Mouse (Mus musculus): ENCODE data around the gene Myo1e. TPM values are rescaled to one million over a fixed set of nuclear protein-coding genes. Genes with fewer than 3 reads are reported as not detected.
A peak's percentile ranks its signal among the peaks of the same experiment; 100 is the strongest.

The Myo1e gene
- polyA plus RNA-seq, 1 experiment from 2014 or later, result 18.2 TPM

DNA sequence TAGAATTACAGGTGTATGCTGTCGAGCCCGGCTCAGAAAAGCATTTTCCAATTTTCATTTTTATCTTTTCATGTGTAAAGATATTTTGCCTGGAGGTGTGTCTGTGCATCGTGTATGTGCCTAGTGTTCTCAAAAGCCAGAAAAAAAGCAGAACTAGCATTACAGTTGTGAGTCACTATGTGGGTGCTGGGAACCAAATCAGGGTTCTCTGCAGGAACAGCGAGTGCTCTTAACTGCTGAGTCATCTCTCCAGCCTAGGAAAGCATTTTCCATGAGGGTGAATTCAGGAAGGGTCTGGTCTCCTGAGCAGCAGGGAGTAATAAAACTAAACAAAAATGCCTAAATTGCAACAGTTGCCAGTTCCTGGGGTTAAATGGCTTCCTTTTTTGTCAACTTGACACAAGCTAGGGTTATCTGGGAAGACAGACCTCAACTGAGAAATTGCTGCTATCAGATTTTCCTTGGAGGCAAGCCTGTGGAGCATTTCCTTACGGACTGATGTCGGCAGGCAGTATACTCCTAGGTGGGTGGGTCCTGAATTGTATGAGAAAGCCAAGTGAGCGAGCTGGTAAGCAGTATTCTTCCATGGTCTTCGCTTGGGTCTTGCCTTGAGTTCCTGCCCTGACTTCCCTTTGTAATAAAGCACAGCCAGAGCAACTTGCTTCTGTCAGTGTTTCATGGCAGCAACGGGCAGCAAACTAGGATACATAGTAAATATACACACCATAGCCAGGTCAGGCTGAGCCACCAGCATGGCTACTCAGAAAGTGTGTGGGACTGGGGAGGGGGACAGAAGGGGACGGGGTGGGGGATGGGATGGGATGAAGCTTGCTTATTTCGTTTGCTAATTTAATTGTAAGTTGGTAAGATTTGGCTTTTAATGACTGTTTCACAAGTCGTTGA is 184.8 kb downstream of the Myo1e start:
- Histone ChIP-seq H3K9ac (ENCODE audit: low read depth, low read length) (no peak overlapping the region), H3K27ac (ENCODE audit: low read length) (no peak overlapping the region), H3K9me3 (ENCODE audit: control insufficient read depth, low read length) (no peaks in the 10 kb centered on the region), H3K4me1 (ENCODE audit: control insufficient read depth, insufficient read depth, low read length) (no peaks in the 10 kb centered on the region), H3K4me3 (ENCODE audit: low read length) (no peak overlapping the region), H3K27me3 (replicated peaks; ENCODE audit: control insufficient read depth, insufficient read depth, low read length) (no peaks in the 10 kb centered on the region), H3K4me2 (ENCODE audit: low read depth, low read length) (no peak overlapping the region), H3K36me3 (ENCODE audit: control insufficient read depth, insufficient read depth, low read length) (no peaks in the 10 kb centered on the region)
- no peak for ATAC-seq
- WGBS, result 72% methylated on average over 12 of the region's 12 CpGs

DNA sequence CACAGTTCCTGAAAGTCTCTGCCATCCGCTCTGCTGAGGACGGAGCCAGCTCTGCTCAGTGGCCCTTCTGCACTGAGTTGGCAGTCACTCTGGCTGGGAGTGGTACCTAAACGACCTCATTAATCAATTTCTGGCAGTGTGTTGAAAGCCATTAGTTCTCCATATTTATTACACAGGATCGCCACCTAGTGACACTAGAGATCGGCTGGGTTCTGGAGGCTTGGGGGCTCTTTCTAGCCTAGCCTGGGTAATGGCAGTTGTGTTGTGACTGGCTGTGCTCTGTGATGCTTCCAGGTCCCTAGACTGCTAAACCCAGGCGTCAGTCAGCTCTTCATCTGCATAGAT is 185.4 kb downstream of the Myo1e start:
- no peak overlapping the region for H3K9ac ChIP-seq (ENCODE audit: low read depth, low read length)
- WGBS, result 17% methylated on average over 6 of the region's 6 CpGs
- H3K27me3 ChIP-seq (replicated peaks; ENCODE audit: control insufficient read depth, insufficient read depth, low read length), result no peaks in the 10 kb centered on the region
- H3K9me3 ChIP-seq (ENCODE audit: control insufficient read depth, low read length), result no peaks in the 10 kb centered on the region
- no peak overlapping the region for H3K4me2 ChIP-seq (ENCODE audit: low read depth, low read length)
- no peaks in the 10 kb centered on the region for H3K4me1 ChIP-seq (ENCODE audit: control insufficient read depth, insufficient read depth, low read length)
- H3K36me3 ChIP-seq (ENCODE audit: control insufficient read depth, insufficient read depth, low read length), result no peaks in the 10 kb centered on the region
- H3K4me3 ChIP-seq (ENCODE audit: low read length), result no peak overlapping the region
- 0 out of 2 replicates have a peak, but pooled peaks have one; percentile 42 for ATAC-seq
- no peak overlapping the region for H3K27ac ChIP-seq (ENCODE audit: low read length)

DNA sequence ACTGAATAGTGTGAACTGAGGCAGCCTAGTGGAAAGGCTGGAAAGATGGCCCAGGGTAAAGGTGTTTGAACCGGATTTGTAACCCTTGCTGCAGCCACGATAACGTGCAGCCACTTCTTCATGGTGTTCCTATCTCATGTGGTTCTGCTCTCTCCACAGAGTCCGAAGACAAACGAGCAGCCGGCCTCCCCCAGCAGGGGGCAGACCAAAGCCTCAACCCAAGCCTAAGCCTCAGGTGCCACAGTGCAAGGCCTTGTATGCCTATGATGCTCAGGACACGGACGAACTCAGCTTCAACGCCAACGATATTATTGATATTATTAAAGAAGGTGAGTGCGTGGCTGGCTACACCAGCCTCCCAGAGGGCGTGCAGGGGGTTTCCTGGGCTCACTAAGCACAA is 188.5 kb downstream of the Myo1e start:
- Histone ChIP-seq H3K4me1 (ENCODE audit: control insufficient read depth, insufficient read depth, low read length) (no peaks in the 10 kb centered on the region), H3K27ac (ENCODE audit: low read length) (no peak overlapping the region), H3K36me3 (ENCODE audit: control insufficient read depth, insufficient read depth, low read length) (0 out of 2 replicates have a peak, but pooled peaks cover 3% of the 10 kb centered on the region), H3K9me3 (ENCODE audit: control insufficient read depth, low read length) (no peaks in the 10 kb centered on the region), H3K27me3 (replicated peaks; ENCODE audit: control insufficient read depth, insufficient read depth, low read length) (no peaks in the 10 kb centered on the region), H3K4me3 (ENCODE audit: low read length) (no peak overlapping the region), H3K4me2 (ENCODE audit: low read depth, low read length) (no peak overlapping the region), H3K9ac (ENCODE audit: low read depth, low read length) (no peak overlapping the region)
- no peak for ATAC-seq
- WGBS, result 87% methylated on average over 12 of the region's 12 CpGs

DNA sequence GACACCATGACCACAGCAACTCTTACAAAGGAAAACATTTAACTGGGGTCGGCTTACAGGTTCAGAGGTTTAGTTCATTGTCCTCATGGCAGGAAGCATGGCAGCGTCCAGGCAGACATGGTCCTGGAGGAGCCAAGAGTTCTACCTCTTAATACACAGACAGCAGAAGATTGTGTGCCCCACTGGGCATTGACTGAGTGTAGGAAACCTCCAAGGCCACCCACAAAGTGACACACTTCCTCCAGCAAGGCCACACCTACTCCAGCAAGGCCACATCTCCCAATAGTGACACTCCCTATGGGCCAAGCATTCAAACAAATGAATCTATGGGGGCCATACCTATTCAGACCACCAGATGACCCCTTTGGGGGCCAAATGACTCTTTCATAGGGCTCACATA is 188.9 kb downstream of the Myo1e start:
- H3K4me1 ChIP-seq (ENCODE audit: control insufficient read depth, insufficient read depth, low read length), result no peaks in the 10 kb centered on the region
- ATAC-seq, result no peak
- WGBS, result 84% methylated on average over 2 of the region's 2 CpGs
- H3K27ac ChIP-seq (ENCODE audit: low read length), result no peak overlapping the region
- H3K27me3 ChIP-seq (replicated peaks; ENCODE audit: control insufficient read depth, insufficient read depth, low read length), result no peaks in the 10 kb centered on the region
- no peak overlapping the region for H3K4me3 ChIP-seq (ENCODE audit: low read length)
- H3K9me3 ChIP-seq (ENCODE audit: control insufficient read depth, low read length), result no peaks in the 10 kb centered on the region
- 0 out of 2 replicates have a peak, but pooled peaks cover 3% of the 10 kb centered on the region for H3K36me3 ChIP-seq (ENCODE audit: control insufficient read depth, insufficient read depth, low read length)
- no peak overlapping the region for H3K4me2 ChIP-seq (ENCODE audit: low read depth, low read length)
- H3K9ac ChIP-seq (ENCODE audit: low read depth, low read length), result no peak overlapping the region

DNA sequence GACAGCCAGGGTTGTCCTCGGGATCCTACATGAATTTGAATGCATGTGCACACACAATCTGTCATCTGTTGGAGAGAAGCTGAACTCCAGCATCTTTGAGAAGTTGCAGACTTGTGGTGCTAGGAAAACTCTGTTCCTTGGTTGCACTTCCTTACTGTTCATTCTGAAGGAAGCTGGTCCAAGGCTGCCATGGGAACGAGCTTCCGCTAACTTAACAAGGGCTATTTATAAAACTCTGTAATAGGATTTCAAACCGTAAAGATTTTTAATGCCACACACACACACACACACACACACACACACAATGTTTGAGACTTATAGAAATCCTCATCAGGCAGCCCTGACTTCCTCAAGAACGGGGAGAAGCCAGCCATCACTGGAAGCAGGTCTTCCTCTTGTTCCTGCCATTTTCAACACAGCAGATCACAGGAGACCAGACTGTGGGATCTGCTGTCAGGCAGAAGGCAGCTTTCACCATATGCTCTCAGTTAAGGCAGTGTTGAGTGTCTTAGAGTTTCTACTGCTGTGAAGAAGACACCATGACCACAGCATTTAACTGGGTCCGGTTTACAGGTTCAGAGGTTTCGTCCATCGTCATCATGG is 194.9 kb downstream of the Myo1e start:
- Histone ChIP-seq H3K9ac (ENCODE audit: low read depth, low read length) (no peak overlapping the region), H3K4me2 (ENCODE audit: low read depth, low read length) (no peak overlapping the region), H3K27me3 (replicated peaks; ENCODE audit: control insufficient read depth, insufficient read depth, low read length) (no peaks in the 10 kb centered on the region), H3K4me3 (ENCODE audit: low read length) (no peak overlapping the region), H3K27ac (ENCODE audit: low read length) (no peak overlapping the region), H3K36me3 (ENCODE audit: control insufficient read depth, insufficient read depth, low read length) (0 out of 2 replicates have a peak, but pooled peaks cover 3% of the 10 kb centered on the region), H3K9me3 (ENCODE audit: control insufficient read depth, low read length) (no peaks in the 10 kb centered on the region), H3K4me1 (ENCODE audit: control insufficient read depth, insufficient read depth, low read length) (no peaks in the 10 kb centered on the region)
- WGBS, result 88% methylated on average over 8 of the region's 8 CpGs
- no peak for ATAC-seq

DNA sequence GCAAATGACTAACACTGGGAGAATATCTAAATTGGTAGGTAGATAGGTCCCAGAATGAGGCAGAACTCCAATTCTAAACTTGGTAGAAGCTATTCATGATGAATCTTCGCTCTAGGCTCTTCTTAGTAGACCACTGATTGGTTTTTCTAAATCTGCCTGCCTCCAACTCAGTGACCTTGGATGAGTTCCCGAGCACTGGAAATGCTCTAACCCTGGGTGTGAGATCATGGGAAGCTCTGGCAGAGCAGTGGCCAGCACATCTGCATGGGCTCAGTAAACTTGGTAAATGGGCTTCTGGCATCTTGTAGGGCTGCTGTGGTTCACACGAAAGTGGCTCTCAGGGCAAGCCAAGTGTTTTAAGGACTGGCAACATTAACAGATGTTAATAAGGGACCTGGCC is 199.4 kb downstream of the Myo1e start:
- ATAC-seq, result no peak
- H3K9me3 ChIP-seq (ENCODE audit: control insufficient read depth, low read length), result no peaks in the 10 kb centered on the region
- H3K36me3 ChIP-seq (ENCODE audit: control insufficient read depth, insufficient read depth, low read length), result peaks cover 24% of the 10 kb centered on the region
- no peak overlapping the region for H3K9ac ChIP-seq (ENCODE audit: low read depth, low read length)
- H3K27ac ChIP-seq (ENCODE audit: low read length), result no peak overlapping the region
- WGBS, result 83% methylated on average over 3 of the region's 3 CpGs
- H3K27me3 ChIP-seq (replicated peaks; ENCODE audit: control insufficient read depth, insufficient read depth, low read length), result no peaks in the 10 kb centered on the region
- no peak overlapping the region for H3K4me3 ChIP-seq (ENCODE audit: low read length)
- H3K4me1 ChIP-seq (ENCODE audit: control insufficient read depth, insufficient read depth, low read length), result no peaks in the 10 kb centered on the region
- no peak overlapping the region for H3K4me2 ChIP-seq (ENCODE audit: low read depth, low read length)

DNA sequence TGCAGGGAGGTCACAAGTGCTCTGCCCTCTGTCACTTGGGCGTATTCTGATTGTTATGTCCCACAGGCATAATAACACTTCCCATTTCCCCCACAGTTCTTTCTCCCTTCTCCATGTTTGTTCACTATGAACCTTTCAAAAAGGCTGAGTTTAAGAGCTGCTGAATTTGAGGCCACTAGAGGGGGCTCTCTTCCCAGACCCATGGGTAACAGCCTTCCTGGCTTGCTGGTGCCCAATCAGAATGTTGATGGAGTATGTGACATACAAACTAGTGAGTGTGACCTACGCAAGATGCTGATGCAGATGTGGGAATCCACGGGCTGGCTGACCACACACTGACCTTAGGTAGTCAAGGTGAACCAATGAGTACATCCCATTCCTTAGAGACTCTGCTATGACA is 201.6 kb downstream of the Myo1e start:
- Histone ChIP-seq H3K4me1 (ENCODE audit: control insufficient read depth, insufficient read depth, low read length) (no peaks in the 10 kb centered on the region), H3K9me3 (ENCODE audit: control insufficient read depth, low read length) (no peaks in the 10 kb centered on the region), H3K4me2 (ENCODE audit: low read depth, low read length) (no peak overlapping the region), H3K4me3 (ENCODE audit: low read length) (no peak overlapping the region), H3K36me3 (ENCODE audit: control insufficient read depth, insufficient read depth, low read length) (peaks cover 33% of the 10 kb centered on the region), H3K27ac (ENCODE audit: low read length) (no peak overlapping the region), H3K9ac (ENCODE audit: low read depth, low read length) (no peak overlapping the region), H3K27me3 (replicated peaks; ENCODE audit: control insufficient read depth, insufficient read depth, low read length) (no peaks in the 10 kb centered on the region)
- no peak for ATAC-seq
- WGBS, result 87% methylated on average over 3 of the region's 3 CpGs

DNA sequence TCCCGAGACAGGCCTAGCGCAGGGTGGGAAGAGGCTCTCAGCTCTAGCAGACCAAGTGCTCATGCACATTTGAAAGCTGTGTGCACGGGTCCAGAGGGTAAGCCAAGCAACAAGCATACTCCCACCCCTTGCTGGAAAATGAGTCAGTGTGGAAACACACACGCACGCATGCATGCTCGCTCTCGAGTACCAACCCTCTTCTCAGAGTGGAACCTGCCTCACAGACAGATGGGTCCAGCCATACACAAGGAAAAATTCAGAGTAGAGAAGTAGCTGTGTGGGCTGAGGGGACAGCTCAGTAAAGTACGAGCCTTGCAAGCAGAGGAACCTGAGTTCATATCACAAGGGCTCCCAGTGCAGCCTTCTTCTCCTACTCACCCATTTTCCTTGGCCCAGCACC is 202.6 kb downstream of the Myo1e start:
- Histone ChIP-seq H3K4me1 (ENCODE audit: control insufficient read depth, insufficient read depth, low read length) (no peaks in the 10 kb centered on the region), H3K9ac (ENCODE audit: low read depth, low read length) (no peak overlapping the region), H3K4me2 (ENCODE audit: low read depth, low read length) (no peak overlapping the region), H3K36me3 (ENCODE audit: control insufficient read depth, insufficient read depth, low read length) (peaks cover 37% of the 10 kb centered on the region), H3K9me3 (ENCODE audit: control insufficient read depth, low read length) (no peaks in the 10 kb centered on the region), H3K4me3 (ENCODE audit: low read length) (no peak overlapping the region), H3K27me3 (replicated peaks; ENCODE audit: control insufficient read depth, insufficient read depth, low read length) (no peaks in the 10 kb centered on the region), H3K27ac (ENCODE audit: low read length) (no peak overlapping the region)
- no peak for ATAC-seq
- 95% methylated on average over 8 of the region's 8 CpGs for WGBS

DNA sequence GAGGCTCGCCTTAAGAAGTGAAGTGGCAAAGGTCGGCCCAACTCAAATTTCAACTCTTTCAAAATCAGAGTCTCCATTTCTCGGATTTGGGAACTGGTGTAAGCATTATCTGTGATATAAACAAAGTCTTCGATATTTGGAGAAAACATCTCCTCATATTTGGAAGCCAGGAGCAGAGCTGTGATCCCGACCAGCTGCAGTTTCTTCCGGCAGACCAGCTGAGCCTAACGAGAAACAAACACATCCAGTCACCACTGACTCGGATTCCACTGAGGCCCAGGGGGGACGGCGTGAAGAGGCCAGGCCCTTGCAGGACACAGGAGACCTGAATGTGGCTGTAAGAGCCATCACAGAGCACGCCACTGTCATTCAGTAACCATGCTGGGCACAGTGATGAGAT is 203.5 kb downstream of the Myo1e start:
- H3K27me3 ChIP-seq (replicated peaks; ENCODE audit: control insufficient read depth, insufficient read depth, low read length), result no peaks in the 10 kb centered on the region
- 68% methylated on average over 11 of the region's 11 CpGs for WGBS
- peaks cover 37% of the 10 kb centered on the region for H3K36me3 ChIP-seq (ENCODE audit: control insufficient read depth, insufficient read depth, low read length)
- H3K4me2 ChIP-seq (ENCODE audit: low read depth, low read length), result no peak overlapping the region
- H3K27ac ChIP-seq (ENCODE audit: low read length), result 0 out of 2 replicates have a peak overlapping the region, but pooled peaks have one; percentile 19
- ATAC-seq, result no peak
- no peak overlapping the region for H3K9ac ChIP-seq (ENCODE audit: low read depth, low read length)
- H3K4me3 ChIP-seq (ENCODE audit: low read length), result no peak overlapping the region
- H3K4me1 ChIP-seq (ENCODE audit: control insufficient read depth, insufficient read depth, low read length), result no peaks in the 10 kb centered on the region
- H3K9me3 ChIP-seq (ENCODE audit: control insufficient read depth, low read length), result no peaks in the 10 kb centered on the region

Measured in intestine, embryonic 16.5 days (tissue).